Mouse (Mus musculus) 3T3-L1 (cell line): ENCODE measurements around the gene Syncrip.
A peak's percentile ranks its signal among the peaks of the same experiment; 100 is the strongest.

ENCODE experiments used
- DNase-seq: peaks from one replicate; pipeline ENCODE4 v3.0.0-alpha.2; 2015; ENCODE audit warnings: low read depth, low spot score

The Syncrip gene

DNA sequence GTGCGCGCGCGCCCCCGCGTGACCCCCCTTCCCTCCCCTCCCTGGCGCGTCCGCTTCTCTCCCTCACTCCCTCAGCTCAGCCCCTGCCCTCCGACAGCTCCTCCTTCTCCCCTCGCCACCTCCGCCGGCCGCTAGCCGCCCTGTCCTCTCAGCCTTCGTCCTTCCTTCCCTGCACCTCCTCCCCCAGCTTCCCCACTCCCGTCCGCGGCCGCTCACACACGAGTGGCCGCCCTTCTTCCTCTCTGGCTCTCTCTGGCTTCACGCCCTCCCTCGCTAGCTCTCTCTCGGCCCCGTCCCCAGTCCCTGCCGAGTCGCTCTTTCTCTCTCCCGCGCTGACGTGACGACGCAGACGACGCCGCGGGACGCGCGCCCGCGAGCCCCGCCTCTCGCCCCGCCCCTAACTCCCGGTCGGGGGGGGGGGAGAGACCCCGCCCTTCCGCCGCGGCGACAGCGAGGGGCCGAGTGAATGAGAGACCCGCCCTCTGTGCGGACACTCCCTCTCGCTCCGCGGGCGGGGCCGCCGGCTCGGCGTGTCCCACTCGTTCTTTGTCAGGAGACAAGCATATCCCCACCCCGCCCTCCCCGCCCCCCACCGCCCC, at the start of gene Syncrip:
Gene Syncrip, minus strand, starts transcription at position 345 of the 599 bp plus-strand sequence.
- DNase-seq: peak; percentile 84

DNA sequence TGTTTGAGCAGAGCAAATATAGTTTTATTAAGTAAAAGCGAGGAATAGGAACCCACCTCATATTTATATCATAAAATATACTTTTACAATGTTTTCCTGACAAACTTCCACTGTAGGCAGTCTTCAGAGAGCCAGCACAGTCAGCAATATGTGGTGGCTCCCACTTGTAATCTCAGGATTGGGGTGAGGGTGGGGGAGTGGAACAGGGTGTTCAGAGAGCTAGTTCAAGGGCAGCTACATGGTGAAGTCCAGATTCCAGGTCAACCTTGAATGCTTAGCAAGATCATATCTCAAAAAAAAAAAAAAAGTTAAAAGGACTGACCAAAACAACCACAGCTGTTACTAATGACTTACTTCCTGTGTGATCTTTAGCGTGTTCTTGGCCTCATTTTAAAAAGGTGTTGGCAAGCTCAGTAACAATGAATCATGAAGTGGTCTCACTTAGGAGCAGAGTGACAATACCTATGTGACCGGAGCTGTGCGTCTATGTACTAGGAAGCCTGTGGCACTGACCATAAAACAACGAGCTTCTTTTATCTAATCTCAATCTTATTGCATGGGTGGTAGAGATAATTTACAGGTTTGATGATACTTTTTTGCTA, 47.7 kb upstream of the Syncrip start:
- DNase-seq: no peak

DNA sequence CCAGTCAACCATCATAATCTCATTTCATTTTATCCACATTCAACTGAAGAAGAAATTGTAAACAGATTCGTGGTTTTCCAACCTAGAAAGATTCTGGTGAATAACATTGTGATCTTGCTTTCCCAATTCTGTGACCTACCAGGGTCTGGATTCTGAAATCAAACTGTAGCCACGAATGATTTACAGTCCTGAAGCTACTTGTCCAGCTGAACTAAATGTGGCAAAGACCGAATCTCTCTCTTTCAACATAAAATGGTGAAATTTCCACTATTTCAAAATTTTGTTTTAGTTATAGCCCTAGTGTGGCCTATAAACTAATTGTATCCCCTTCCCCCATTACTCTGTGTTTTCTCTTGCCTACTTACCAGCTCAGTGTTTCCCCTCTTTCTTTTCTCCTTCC, 47.2 kb upstream of the Syncrip start:
- DNase-seq: no peak

DNA sequence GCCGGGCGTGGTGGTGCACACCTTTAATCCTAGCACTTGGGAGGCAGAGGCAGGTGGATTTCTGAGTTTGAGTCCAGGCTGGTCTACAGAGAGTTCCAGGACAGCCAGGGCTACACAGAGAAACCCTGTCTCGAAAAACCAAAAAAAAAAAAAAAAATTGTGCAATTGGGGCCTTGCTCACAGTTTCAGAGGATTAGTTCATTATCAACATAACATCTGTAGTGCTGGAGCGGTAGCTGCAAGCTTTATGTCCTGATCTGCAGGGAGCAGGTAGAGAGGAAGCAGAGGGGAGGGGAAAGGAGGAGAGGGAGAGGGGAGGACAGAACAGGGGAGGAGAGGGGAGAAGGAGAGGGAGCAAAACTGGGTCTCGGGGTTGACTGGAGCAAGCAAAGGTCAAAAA, 46.4 kb upstream of the Syncrip start:
- no peak for DNase-seq

DNA sequence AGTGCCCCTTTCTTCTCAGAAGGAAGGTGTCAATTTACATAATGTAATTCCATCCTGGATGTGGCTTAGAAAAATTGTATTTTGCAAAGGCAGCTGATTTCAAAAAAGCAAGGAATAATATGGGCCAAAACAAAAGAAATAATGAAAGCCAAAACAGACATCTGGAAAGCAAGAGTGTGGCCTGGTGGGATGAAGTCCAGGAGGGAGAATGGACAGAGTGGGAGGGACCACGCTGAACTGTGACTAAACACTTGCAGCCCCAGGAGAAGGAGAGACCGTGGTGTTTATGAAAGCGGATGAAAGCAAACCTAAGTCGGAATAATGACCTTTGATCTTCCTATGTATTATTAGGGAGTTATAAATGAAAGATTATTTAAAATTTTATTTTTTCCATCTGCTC, 45.6 kb upstream of the Syncrip start:
- DNase-seq: peak; percentile 69

DNA sequence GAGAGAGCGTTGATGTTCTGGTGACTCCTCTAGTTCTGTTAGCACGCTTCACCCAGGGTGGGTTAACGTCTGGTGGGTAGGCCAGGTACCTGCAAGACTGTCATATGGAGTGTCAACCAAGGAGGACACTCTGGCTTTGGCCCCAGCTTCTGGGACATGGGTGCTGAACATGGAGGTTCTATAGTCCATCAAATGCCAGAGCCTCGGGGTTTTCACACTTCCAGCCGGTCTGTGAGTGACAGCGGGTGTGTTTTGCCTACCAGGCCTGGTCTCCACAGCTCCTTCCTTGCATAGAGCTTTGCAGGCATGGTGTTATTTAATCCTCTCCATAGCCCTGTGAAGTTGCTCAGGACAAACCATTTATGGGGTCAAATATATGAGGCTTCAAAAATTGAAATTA, 43.0 kb upstream of the Syncrip start:
- DNase-seq: no peak

DNA sequence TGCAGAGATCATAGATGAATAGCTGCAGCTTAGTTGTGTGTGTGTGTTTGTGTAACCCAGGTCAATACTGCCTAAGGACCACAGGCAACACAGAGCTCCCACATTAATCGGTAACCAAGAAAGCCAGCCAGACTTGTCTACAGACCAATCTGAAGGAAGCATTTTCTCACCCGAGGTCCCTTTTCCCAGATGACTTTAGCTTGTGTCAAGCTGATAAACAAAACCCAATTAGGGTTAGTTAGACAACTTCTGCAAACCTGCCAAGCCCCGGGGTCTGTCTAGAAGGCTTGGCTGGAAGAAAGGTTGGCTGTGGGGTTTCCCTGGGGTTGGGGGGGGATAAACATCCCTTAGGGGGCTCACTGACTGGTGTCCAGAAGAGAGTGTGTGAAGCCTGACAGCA, 42.4 kb upstream of the Syncrip start:
- no peak for DNase-seq

DNA sequence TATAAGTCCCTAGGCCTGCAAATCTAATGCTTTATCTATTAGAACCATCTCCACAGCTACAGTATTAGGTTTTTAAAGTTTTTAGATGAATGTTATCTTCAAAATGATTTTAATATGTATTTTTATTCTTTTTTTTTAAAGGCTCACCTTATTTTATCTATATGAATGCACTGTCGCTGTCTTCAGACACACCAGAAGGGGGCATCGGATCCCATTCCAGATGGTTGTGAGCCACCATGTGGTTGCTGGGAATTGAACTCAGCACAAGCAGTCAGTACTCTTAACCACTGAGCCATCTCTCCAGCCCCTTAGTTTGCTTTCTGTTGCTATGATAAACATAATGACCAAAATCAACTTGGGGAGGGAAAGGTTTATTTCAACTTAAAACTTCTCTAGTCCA, 42.0 kb upstream of the Syncrip start:
- DNase-seq: no peak

DNA sequence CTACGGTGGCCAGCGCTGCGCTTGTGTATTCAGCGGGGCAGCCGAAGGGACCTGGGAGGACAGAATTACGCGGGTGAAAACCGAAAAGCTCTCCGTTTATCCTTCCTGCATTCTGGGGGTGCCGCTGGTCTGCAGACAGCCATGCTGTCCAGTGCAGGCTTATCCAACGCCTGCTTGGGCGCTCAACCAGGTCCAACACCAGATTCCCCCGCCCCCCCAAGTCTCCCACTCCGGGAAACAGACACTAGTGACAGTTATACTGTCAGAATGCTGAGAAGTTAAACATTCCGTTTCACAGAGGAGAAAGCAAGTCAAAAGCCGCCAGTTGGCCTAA, 40.9 kb upstream of the Syncrip start:
- DNase-seq: no peak

DNA sequence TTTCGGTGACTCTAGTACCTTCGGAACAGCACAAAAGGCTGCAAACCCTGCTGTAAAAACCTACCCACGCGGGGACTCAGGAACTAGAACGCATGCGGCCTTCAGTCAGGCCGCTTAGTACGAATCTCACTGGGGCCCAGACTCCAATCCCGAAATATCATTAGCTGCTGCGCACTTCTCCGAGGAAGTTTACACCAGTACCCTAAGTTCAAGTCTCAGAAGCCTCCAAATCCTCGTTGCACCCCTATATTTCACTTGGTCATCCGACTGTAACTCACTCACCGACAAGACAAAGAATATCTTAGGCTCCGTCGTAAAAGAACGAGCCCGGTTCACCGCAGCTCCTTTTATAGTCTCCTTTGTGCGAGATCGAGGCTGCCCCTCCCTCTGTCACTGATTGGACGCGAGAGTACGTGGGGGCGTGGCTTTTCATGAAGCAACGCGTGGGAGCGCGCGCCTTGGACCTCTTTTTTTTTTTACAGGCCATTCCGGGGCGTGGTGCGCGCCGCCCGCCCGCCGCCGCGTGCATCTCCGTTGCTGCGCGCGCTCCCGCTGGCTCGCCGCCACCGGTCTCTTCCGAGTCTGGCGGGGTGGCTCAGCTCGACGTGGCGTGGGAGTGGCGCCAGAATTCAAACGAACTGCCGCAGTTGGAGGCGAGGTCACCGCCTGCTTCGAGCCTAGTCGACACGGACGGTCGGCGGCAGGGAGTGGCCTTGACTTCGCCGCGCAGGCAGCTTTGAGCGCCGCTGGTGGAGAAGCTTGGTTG, 40.4 kb upstream of the Syncrip start:
- DNase-seq: peak; percentile 94

DNA sequence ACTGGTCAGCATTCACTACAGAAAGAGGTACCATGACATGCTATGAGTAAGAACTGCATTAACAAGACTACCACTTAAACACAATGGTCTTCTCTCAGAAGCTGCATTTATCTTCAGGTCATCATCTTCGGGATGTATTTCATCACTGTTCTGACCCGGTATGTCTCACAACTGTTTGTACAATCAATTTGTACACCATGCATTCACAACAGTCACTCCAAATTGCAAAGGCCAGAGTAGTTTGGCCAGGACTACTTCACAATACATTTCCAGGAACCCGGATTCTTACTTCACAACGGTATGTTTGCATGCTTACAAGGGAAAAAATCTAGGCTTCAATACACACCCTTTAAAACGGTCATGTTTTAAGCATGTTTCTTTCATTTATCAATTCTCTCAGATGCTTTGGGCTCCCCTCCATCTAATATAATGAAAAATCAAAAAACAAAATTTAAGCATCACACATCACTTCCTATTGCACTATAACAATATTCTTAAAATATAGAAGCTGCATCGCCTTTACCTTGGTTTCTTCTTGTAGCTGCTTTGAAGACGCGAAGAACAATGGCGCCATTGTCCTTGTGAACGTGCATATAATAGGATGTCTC, 39.7 kb upstream of the Syncrip start:
- DNase-seq: peak; percentile 32

DNA sequence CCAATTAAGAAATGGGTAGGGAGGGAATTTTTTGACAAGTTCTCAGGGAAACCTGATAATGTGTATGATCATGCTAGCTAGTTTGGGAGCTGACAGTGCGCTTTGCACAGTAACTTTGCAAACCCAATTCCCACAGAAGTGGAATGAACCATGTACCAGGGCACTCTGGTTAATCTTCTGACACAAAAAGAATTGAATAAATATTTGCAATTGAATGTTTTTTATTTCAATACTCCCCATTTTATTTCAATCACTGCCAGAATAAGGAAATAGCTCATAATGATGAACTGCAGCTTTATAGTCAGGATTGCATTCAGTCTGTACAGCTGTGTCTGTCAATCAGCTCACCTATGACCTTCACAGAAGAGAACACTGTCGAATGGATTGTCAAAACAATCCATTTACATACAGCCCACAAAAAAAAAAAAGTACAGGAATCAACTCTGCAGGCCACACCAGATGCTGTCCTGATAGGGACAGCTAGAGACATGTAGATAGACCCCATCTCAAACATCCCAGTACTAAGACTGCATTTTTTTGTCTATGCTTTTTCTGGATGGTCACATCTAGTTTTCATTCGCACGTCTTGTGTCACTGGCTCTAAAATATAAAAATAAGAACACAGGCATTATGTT, 38.6 kb upstream of the Syncrip start:
- no peak for DNase-seq

DNA sequence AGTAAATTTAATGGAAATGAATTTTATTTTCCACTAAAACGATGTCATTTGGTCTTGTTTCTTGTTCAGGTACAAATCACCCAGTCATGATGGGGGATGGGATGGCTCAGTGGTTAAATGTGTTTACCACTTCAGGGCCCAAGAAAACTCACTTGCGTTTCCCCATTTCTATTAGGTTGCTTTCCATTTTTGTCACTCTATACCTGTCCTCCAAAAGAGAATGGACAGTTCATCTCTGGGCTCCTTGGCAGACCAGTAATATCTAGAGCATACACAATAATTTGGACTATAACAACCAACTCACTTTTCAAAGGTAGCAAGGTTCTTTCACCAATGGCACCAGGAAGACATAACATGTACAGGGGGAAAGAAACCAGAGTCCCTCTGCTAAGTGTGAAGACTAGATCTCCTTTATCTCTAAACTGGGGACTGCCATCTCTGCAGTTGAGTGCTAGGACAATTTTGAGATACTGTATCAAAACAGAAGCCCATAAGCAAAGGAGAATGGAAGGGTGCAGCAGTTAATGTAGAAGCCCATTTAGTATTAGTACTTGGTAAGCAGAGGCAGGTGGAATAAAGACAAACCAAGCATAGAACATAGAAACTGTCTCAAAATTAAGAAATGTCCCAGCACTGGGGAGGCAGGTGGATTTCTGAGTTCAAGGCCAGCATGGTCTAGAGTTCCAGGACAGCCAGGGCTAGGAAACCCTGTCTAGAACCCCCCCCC, 37.9 kb upstream of the Syncrip start:
- peak; percentile 37 for DNase-seq

DNA sequence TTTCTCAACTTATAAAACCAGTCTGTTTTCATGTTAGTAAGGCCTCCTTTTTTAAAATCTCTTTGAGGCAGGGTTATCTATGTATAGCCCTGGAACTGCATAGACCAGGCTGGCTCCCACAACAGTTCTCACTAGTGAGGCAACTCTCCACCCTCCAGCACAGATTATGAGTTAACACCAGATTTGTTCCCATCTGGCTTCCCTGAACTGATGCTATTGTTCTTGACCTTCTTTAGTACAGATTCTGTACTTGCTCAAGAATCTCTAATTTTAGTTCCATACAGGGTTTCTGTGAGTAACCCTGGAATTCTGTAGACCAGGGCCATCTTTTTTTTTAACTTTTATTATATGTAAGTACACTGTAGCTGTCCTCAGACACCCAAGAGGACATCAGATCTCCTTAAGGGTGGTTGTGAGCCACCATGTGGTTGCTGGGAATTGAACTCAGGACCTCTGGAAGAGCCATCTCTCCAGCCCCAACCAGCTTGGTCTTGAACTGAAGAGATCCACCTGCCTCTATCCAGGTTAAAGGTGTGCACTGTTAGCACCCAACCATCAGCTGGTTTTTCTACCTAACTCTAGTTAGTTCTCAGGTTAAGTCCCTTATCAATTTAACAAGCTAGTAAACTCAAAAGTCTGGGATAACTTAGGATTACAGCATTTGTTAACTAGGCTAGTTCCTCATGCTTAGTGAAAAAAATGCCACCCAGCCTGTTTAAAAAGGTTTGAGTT, 37.2 kb upstream of the Syncrip start:
- DNase-seq: peak; percentile 41

DNA sequence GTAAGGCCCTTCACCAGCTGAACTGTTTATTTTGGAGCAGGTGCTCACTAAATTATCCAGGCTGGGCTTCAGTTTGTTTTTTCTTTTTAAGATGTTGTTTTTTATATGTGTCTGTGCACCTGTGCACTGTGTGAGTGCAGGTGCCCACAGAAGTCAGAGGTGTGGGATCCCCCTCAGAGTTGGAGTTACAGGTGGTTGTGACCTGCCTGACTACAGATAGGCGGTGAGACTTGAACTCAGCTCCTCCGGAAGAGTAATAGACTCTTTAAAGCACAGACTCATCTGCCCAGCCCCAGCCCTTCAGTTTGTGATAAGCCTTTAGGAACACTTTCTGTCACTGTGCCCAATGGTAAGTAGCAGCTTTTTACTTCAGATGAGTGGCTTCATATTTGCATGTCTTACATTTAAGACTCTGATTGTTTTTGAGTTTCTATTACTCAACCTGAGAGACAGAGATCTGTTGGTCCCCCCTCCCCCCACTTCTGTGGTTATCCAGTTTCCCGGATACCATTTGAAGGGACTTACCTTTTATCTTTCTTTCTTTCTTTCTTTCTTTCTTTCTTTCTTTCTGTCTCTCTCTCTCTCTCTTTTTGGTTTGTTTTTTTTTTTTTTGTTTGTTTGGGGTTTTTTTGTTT, 34.1 kb upstream of the Syncrip start:
- DNase-seq: no peak

DNA sequence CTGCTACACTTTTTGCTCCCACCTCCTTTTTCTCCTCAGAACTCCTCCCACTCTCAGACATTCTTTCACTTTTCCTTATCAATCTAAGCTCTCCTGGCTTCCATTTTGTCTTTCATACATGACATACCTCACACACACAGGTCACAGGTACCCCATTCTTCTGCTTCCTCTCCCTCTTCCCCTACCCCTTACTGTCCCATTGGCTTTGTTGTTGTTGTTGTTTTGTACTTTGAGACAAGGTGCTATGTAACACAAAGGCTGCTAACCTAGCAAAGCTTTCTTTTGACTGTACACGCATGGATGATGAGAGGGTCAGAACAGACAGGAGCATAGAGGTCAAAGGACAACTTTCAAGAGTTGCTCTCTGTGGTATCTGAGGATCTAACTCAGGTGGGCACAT, 33.2 kb upstream of the Syncrip start:
- no peak for DNase-seq

DNA sequence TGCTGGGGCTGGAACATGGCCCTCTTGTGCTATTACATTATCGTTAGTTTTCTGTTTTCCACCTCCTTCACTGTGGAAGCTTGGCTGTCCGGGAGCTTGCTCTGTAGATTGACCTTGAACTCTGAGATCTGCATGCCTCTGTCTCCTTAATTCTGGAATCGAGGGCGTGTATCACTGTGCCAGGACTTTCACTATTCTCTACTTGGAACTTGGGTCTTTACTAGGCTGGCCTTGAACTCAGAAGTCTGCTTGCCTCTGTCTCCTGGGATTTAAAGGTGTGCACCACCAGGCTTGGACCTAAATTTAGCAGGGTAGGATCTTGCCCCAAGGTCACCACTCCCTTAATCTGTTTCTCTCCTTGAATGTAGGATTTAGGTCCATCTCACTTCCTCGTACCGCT, 19.5 kb upstream of the Syncrip start:
- DNase-seq: no peak

DNA sequence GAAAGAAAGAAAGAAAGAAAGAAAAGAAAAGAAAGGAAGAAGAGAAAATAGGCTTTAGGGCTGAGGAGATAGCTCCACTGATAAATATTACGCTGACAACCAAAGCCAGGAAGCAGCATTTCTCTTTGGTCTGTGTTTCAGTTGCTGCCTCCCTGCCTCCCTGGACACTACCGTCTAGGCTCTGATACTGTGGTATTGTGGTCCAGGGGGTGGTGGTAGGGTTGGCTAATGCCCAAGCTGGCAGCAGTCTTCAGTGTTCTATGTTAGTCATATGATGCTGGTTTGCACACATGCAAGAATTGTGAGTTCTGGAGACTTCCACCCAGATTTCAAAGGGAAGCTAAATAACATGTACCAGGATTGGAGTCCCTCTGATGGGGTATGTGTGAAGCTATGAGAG, 17.7 kb upstream of the Syncrip start:
- no peak for DNase-seq

DNA sequence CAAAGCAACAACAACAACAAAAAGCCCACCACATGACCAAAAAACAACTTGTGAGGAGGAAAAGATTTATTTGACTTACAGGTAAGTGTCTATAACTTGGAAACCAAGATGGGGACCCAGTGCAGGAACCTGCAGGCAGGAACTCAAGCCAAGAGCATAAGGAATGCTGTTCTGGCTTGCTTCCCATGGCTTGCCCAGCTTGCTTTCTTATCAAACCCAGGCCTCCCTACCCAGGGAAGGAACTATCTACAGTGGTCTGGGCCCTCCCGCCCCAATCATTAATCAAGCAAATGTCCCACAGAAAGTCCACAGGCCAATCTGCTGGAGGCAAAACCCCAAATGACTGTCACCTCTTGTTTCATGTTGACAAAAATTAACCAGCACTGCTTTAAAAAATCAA, 10.1 kb upstream of the Syncrip start:
- no peak for DNase-seq

DNA sequence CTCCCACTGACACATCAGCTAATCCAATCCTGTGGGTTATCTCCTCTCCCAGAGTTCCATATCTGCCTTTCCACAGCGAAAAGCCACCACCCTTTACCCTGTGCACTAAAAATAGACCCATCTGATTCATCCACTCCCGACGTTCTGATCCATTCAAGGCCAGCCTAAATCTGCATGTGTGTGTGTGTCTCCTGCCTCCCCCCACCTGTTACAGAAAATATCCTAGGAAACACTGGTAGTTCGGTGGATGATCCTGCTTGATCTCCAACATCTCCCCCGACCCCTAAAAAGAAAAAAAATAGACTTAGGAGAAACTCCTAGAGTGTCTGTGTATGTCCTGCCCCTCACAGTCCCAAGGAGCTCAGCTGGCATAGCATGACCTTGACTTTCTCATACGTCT, 2.2 kb upstream of the Syncrip start:
- no peak for DNase-seq
